Mouse (Mus musculus) frontal cortex, postnatal 14 days (tissue): ENCODE measurements around the gene Vmn1r193.
"Not testable (repeated sequence)": the region's sequence is repeated elsewhere in the genome, so short reads cannot be mapped to it uniquely, and the experiment has no call there.

ENCODE experiments used
- DNase-seq, 2 experiments: peaks; one replicate each; pipeline ENCODE4 v3.0.0; 2022; ENCODE audit warnings: low spot score in 2 of 2

Vmn1r193 gene

GRCm38 (mm10) chr13:22223060-22223459, at the start of gene Vmn1r193:
TSS of gene Vmn1r193 (minus strand) at chr13:22223160.
- DNase-seq, result not testable (repeated sequence)

- DNase-seq, result no peak
Measured at GRCm38 (mm10) chr13:22271721-22272120, 48.8 kb upstream of the Vmn1r193 start.

- DNase-seq, result not testable (repeated sequence)
Measured at GRCm38 (mm10) chr13:22270222-22270621, 47.3 kb upstream of the Vmn1r193 start, which contains the start of gene Vmn1r195. TSS of gene Vmn1r195 (plus strand) at chr13:22270522.

DNA sequence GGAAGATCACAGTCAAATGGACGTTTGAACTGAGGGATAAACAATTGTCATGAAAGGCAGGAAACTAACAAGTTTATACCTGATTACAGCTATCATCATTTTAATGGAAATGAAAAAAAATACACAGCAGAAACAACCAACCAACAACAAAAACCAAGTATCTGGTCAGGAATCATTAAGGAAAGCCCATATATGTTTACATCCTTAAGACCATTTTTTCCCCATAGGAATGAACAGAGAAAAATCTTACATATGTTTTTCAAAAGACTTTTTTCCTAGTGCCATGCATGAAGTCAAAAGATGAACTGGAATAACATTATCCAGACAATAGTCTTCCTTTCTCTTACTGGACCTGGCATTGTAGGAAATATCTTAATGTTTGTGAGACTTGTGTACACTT, 21.0 kb upstream of the Vmn1r193 start, which contains the start of gene Vmn1r194:
Vmn1r194 (plus strand) TSS at position 301 of the 400 bp plus-strand sequence.
- no peak for DNase-seq

DNA sequence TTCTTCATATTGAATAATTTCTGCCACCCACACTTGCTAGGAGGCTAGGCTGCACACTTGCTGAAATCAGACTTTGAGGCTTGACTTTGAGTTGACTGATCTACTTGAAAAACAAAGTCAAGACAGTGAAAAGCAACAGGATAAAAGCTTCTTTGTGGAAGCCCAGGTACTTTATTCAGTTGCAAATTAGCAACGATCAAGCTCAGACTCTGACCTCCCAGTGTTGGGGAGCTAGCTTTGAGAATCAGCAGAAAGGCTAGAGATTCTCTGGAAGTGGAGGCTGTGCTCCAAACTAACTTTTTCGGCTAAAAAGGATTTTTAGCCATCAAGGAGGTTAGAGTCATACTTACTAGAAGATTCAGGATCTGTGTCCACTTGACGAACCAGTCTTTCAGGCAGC, 30.2 kb downstream of the Vmn1r193 start:
- DNase-seq, result not testable (repeated sequence)

DNA sequence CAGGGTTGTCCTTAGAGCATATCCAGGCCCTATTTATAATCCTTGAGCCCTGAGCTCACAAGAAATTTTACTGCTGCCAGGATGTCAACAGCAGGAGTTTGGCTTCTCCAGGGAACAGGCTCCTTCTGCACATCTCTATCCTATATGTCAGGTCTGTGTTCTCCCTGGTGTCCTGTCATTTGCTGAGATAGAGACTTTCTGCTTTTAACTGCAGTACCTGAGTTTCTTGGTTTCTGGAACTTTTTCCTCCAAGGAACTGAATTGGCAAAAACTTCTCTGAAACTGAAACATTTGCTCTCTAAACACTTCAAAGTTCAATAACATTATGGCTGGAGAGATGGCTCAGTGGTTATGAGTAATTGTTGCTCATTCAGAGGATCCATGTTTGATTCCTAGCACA, 31.9 kb downstream of the Vmn1r193 start, which contains the start of gene Vmn1r192:
Vmn1r192 (minus strand) TSS at position 101 of the 400 bp plus-strand sequence.
- DNase-seq, result no peak

DNA sequence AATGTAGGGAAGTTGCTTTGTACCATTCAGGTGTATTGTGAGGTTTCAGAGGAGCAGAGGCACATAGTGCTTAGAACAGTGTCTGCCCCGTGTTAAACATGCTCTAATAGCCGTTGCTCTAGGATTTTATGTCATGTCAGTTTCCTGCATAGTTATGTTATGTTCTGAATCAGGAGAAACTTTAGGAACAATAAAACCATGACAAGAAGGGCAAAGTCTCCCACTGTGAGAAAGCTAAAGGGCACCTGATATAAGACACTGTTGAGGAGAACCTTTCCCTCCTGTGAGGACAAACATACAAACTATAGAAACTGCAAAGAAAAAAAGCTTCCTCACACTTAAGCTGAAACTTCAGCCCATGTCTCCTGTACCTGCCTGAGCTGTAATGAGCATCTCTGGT, 32.6 kb downstream of the Vmn1r193 start:
- DNase-seq, result no peak

DNA sequence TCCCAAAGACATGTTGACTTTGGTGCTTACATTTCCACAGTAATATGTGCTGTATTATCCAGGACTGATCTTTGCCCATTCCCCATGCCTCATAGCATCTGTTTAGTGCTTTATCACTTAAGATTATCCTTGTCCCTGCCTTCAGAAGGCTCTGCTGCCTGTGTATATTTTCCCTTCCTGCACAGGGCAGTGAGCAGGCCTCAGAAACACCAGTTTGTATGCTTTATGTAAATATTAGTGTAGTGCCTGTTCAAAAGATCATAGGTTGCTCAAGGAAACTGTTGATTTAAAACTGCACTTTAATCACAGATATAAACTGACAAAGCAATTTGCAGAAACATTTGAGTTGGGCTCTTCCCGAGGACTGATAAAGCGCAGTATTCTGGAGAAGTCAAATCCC, 33.6 kb downstream of the Vmn1r193 start:
- no peak for DNase-seq

GRCm38 (mm10) chr13:22183869-22184268, 39.1 kb downstream of the Vmn1r193 start, which contains the start of gene Vmn1r191:
TSS of gene Vmn1r191 (minus strand) at chr13:22183969.
- no peak for DNase-seq

DNA sequence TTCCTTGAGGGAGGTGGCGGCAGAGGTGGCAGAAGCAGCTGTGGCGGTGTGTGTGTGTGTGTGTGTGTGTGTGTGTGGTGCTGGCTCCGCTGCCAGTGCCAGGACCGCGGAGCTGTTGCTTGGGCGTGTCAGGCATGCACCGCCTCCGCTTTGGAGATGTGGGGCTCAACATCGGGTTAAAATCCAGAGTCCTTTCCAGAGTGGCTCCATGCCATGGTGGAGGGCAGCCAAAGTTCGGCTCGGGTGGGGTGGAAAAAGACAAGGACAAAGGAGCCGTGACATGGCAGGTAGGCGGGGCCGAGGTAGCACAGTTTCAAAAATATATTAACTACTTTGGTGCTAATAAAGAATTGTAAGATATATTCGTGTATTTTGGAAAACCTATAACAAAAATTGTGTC, 54.5 kb downstream of the Vmn1r193 start:
- no peak for DNase-seq
